Mouse (Mus musculus): Measurements from ENCODE around the gene Defa34.
"Not testable (repeated sequence)": the region's sequence is repeated elsewhere in the genome, so short reads cannot be mapped to it uniquely, and the experiment has no call there.

Defa34 gene

DNA sequence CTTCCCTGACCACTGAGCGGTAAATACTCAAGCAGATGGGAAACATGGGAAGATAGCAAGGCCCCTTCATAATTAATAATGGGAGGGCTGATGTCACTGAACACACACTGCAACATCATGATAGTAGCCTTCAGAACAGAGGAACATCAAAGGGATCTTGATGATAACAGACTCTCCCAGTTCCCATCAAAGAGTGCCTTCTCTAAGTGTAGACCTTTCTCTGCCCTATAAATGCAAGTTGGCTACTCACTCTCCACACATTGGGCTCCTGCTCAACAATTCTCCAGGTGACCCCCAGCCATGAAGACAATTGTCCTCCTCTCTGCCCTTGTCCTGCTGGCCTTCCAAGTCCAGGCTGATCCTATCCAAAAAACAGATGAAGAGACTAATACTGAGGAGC is at the start of gene Defa34:
TSS of gene Defa34 (plus strand) at position 301 of the 400 bp plus-strand sequence.
- DNase-seq (ENCODE audit: low spot score), result not testable (repeated sequence)

DNA sequence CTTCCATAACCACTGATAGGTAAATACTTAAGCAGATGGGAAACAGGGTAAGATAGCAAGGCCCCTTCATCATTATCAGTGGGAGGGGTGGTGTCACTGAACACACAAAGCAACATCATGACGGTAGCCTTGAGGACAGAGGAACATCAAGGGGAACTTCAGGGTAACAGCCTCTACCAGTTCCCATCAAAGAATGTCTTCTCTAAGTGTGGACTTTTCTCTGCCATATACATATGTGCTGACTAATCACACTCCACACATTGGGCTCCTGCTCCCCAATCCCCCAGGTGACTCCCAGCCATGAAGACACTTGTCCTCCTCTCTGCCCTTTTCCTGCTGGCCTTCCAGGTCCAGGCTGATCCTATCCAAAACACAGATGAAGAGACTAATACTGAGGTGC is 47.7 kb upstream of the Defa34 start, which contains the start of gene Defa26:
TSS of gene Defa26 (plus strand) at position 301 of the 400 bp plus-strand sequence.
- DNase-seq (ENCODE audit: low spot score), result not testable (repeated sequence)

DNA sequence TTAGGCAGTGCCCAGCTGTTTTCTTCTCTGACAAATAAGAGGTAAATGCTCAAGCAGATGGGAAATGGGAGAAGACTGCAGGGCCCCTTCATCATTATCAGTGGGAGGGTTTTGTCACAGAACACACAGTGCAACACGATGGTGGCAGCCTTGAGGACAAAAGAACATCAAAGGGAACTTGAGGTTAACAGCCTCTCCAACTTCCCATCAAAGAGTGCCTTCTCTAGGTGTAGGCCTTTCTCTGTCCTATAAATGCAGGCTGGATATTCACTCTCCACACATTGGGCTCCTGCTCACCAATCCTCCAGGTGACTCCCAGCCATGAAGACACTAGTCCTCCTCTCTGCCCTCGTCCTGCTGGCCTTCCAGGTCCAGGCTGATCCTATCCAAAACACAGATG is 10.1 kb upstream of the Defa34 start, which contains the start of gene Defa17:
TSS of gene Defa17 (plus strand) at position 301 of the 400 bp plus-strand sequence.
- not testable (repeated sequence) for DNase-seq (ENCODE audit: low spot score)

DNA sequence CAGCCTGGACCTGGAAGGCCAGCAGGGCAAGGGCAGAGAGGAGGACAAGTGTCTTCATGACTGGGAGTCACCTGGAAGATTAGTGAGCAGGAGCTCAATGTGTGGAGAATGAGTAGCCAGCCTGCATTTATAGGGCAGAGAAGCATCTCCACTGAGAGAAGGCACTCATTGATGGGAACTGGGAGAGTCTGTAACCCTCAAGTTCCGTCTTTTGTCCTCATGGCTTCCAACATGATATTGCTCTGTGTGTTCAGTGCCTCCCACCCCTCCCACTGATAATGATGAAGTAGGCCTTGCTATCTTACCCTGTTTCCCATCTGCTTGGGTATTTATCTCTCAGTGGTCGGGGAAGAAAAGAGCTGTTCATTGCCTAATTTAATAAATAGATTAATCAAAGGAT is 37.9 kb downstream of the Defa34 start, which contains the start of gene AY761184:
TSS of gene AY761184 (minus strand) at position 101 of the 400 bp plus-strand sequence.
- not testable (repeated sequence) for DNase-seq (ENCODE audit: low spot score)
